Mouse (Mus musculus) C2C12 (cell line): ENCODE results near the gene Prtn3.

ENCODE experiments used
- CTCF ChIP-seq: IDR thresholded peaks from one replicate; pipeline ENCODE4 v1.5.1; 2011; ENCODE audit not compliant: control insufficient read depth, insufficient read depth, insufficient read length
- MAX ChIP-seq: IDR thresholded peaks from one replicate; pipeline ENCODE4 v1.6.1; 2011; ENCODE audit warnings: mild to moderate bottlenecking, control low read depth
- USF1 ChIP-seq: IDR thresholded peaks from one replicate; pipeline ENCODE4 v1.6.1; 2011; ENCODE audit warnings: low read depth, mild to moderate bottlenecking, control low read depth, moderate library complexity

- no peak for TF ChIP-seq CTCF
- TF ChIP-seq USF1 = no peak
- no peak for TF ChIP-seq MAX
Measured at GRCm38 (mm10) chr10:79890670-79891069, 16.4 kb downstream of the Prtn3 start, which contains the start of gene Cfd.
